Mouse (Mus musculus) left cerebral cortex, adult 2 months (tissue): ENCODE data around the gene Itpa. TPM values are rescaled to one million over a fixed set of nuclear protein-coding genes. Genes with fewer than 3 reads are reported as not detected.
A peak's percentile ranks its signal among the peaks of the same experiment; 100 is the strongest.

Experiments
- DNase-seq, 2 experiments: peaks; one replicate each; pipeline ENCODE4 v3.0.0; 2021 to 2022; ENCODE audit warnings: low spot score in 2 of 2, mixed read lengths in 1 of 2; ENCODE audit errors: extremely low spot score in 1 of 2
- H3K27ac ChIP-seq: fragments of 200-600 bp; 2 replicates; pipeline ENCODE4 v1.8.1; 2022
- H3K4me3 ChIP-seq: fragments of 200-600 bp; 2 replicates; pipeline ENCODE4 v1.8.1; 2022
- CTCF ChIP-seq: fragments of 200-600 bp; IDR thresholded peaks from 2 replicates; pipeline ENCODE4 v1.8.1; 2022; ENCODE audit warnings: antibody characterized with exemption, mild to moderate bottlenecking, moderate library complexity
- intact Hi-C: fragments of 180-260 bp; cut with DNase I; formaldehyde crosslinking; loops from one replicate; pipeline ENCODE4 v1.15.1; 2025
- total RNA-seq, 2 experiments: library from RNA; stranded (reverse); gene quantifications; 2 replicates each; pipeline ENCODE4 v1.2.3; 2021

Gene Itpa
- total RNA-seq, 2 experiments from 2014 or later: 35.7 to 39.7 TPM

GRCm38 (mm10) chr2:130658530-130658929 lies 8.9 kb upstream of the Itpa start:
- intact Hi-C loops: no loop called here
- no peak overlapping the region for H3K4me3 ChIP-seq
- no peak for TF ChIP-seq CTCF
- H3K27ac ChIP-seq: peak overlapping the region; percentile 99
- DNase-seq: peak in 1 of 2 experiments; percentile 35

- no peak for TF ChIP-seq CTCF
- Histone ChIP-seq H3K4me3 (peak overlapping the region; percentile 53), H3K27ac (peak overlapping the region; percentile 100)
- intact Hi-C loops: no loop called here
- no peak for DNase-seq
Measured at GRCm38 (mm10) chr2:130663342-130663741, 4.1 kb upstream of the Itpa start.

GRCm38 (mm10) chr2:130664102-130664701 lies 3.2 kb upstream of the Itpa start, which contains the start of gene Ddrgk1:
Ddrgk1 (minus strand) TSS chr2:130664659.
- peak; percentile 90 to 93 for DNase-seq
- peak; percentile 29 for TF ChIP-seq CTCF
- intact Hi-C loops: loop anchor here (1.0 kb wide), 1 partner anchor 22 kb away; the partner anchor contains the start of gene Lzts3
- Histone ChIP-seq H3K4me3 (peak within 1 kb of the TSS; percentile 53), H3K27ac (peak within 1 kb of the TSS; percentile 100)

GRCm38 (mm10) chr2:130677211-130677610 lies 9.8 kb downstream of the Itpa start:
- TF ChIP-seq CTCF: no peak
- H3K4me3 ChIP-seq: no peak overlapping the region
- intact Hi-C loops: no loop called here
- H3K27ac ChIP-seq: no peak overlapping the region
- no peak for DNase-seq

- H3K27ac ChIP-seq: no peak overlapping the region
- TF ChIP-seq CTCF: no peak
- H3K4me3 ChIP-seq: no peak overlapping the region
- no peak for DNase-seq
- intact Hi-C loops: no loop called here
Measured at GRCm38 (mm10) chr2:130679154-130679553, 11.7 kb downstream of the Itpa start.

- Histone ChIP-seq H3K4me3 (no peak overlapping the region), H3K27ac (no peak overlapping the region)
- TF ChIP-seq CTCF: no peak
- DNase-seq: no peak
- intact Hi-C loops: no loop called here
Measured at GRCm38 (mm10) chr2:130679899-130680298, 12.5 kb downstream of the Itpa start.

GRCm38 (mm10) chr2:130681531-130681930 lies 14.1 kb downstream of the Itpa start:
- TF ChIP-seq CTCF: no peak
- intact Hi-C loops: no loop called here
- no peak overlapping the region for H3K27ac ChIP-seq
- no peak overlapping the region for H3K4me3 ChIP-seq
- DNase-seq: no peak

GRCm38 (mm10) chr2:130685426-130685825 lies 18.0 kb downstream of the Itpa start:
- DNase-seq: no peak
- intact Hi-C loops: no loop called here
- no peak for TF ChIP-seq CTCF

GRCm38 (mm10) chr2:130689011-130689410 lies 21.6 kb downstream of the Itpa start:
- TF ChIP-seq CTCF: no peak
- intact Hi-C loops: no loop called here
- no peak overlapping the region for H3K27ac ChIP-seq

More at GRCm38 (mm10) chr2:130685426-130685825, 18.0 kb downstream of the Itpa start:
- no peak overlapping the region for H3K4me3 ChIP-seq
- no peak overlapping the region for H3K27ac ChIP-seq

GRCm38 (mm10) chr2:130693563-130693962 lies 26.2 kb downstream of the Itpa start:
- TF ChIP-seq CTCF: no peak
- intact Hi-C loops: no loop called here

More at GRCm38 (mm10) chr2:130689011-130689410, 21.6 kb downstream of the Itpa start:
- DNase-seq: no peak
- H3K4me3 ChIP-seq: no peak overlapping the region

GRCm38 (mm10) chr2:130696700-130697152 lies 29.3 kb downstream of the Itpa start:
- TF ChIP-seq CTCF: no peak
- intact Hi-C loops: no loop called here
- H3K4me3 ChIP-seq: peak overlapping the region; percentile 48
- no peak overlapping the region for H3K27ac ChIP-seq
- peak in 1 of 2 experiments; percentile 28 for DNase-seq

More at GRCm38 (mm10) chr2:130693563-130693962, 26.2 kb downstream of the Itpa start:
- Histone ChIP-seq H3K4me3 (no peak overlapping the region), H3K27ac (no peak overlapping the region)
- DNase-seq: no peak

GRCm38 (mm10) chr2:130697153-130697810 lies 29.9 kb downstream of the Itpa start, which contains the start of gene Slc4a11:
Slc4a11 (minus strand) TSS chr2:130697519.
- Histone ChIP-seq H3K27ac (no peak within 1 kb of the TSS), H3K4me3 (peak within 1 kb of the TSS; percentile 48)
- TF ChIP-seq CTCF: no peak
- intact Hi-C loops: no loop called here
- peak; percentile 25 to 45 for DNase-seq
